Mouse (Mus musculus) liver, postnatal 0 days (tissue): ENCODE data around the gene Gid8. TPM values are rescaled to one million over a fixed set of nuclear protein-coding genes. Genes with fewer than 3 reads are reported as not detected.
A peak's percentile ranks its signal among the peaks of the same experiment; 100 is the strongest.

Source experiments
- ATAC-seq: fragments of 200-750 bp; cut with Nextera tagmentation; 2 replicates; pipeline ENCODE4 v1.8.0; 2017; ENCODE audit warnings: mild to moderate bottlenecking, moderate library complexity
- DNase-seq: peaks from one replicate; pipeline ENCODE4 v3.0.0-alpha.2; 2016
- H3K27ac ChIP-seq: fragments of 300-500 bp; sonication (generic); 2 replicates; pipeline ENCODE4 v1.5.1; 2014; ENCODE audit warnings: antibody characterized with exemption, moderate library complexity, mild to moderate bottlenecking, low read depth
- H3K27me3 ChIP-seq: fragments of 300-500 bp; sonication (generic); 2 replicates; pipeline ENCODE4 v1.6.1; 2014; ENCODE audit warnings: low read length, control low read depth, mixed read lengths; ENCODE audit not compliant: insufficient read depth
- H3K36me3 ChIP-seq: fragments of 300-500 bp; sonication (generic); replicated peaks from 2 replicates; pipeline ENCODE4 v1.6.1; 2014; ENCODE audit warnings: mild to moderate bottlenecking, control low read depth, low read length, moderate library complexity, mixed read lengths; ENCODE audit not compliant: insufficient read depth
- H3K4me1 ChIP-seq: fragments of 300-500 bp; sonication (generic); 2 replicates; pipeline ENCODE4 v1.6.1; 2014; ENCODE audit warnings: antibody characterized with exemption, mild to moderate bottlenecking, control low read depth; ENCODE audit not compliant: insufficient read depth
- H3K4me2 ChIP-seq: fragments of 300-500 bp; sonication (generic); 2 replicates; pipeline ENCODE4 v1.6.1; 2014; ENCODE audit warnings: low read depth, mild to moderate bottlenecking, low read length, moderate library complexity, mixed read lengths
- H3K4me3 ChIP-seq: fragments of 300-500 bp; sonication (generic); 2 replicates; pipeline ENCODE4 v1.5.1; 2014; ENCODE audit warnings: low read depth, low read length
- H3K9ac ChIP-seq: fragments of 300-500 bp; sonication (generic); replicated peaks from 2 replicates; pipeline ENCODE4 v1.6.1; 2014; ENCODE audit warnings: mild to moderate bottlenecking, moderate library complexity
- H3K9me3 ChIP-seq: fragments of 300-500 bp; sonication (generic); 2 replicates; pipeline ENCODE4 v1.6.1; 2016; ENCODE audit warnings: mild to moderate bottlenecking, control low read depth, low read length, mixed read lengths
- CTCF ChIP-seq: sonication (generic); IDR thresholded peaks from 2 replicates; pipeline ENCODE4 v1.5.1; 2016; ENCODE audit warnings: antibody characterized with exemption, low read depth
- EP300 ChIP-seq: IDR thresholded peaks from 2 replicates; pipeline ENCODE4 v1.6.1; 2016; ENCODE audit warnings: antibody characterized with exemption, low read depth, mild to moderate bottlenecking
- WGBS: fragments of 180-500 bp; shearing (Covaris S2); extraction: QIAGEN DNeasy Blood & Tissue Kit; methylation state at CpG from one replicate; pipeline ENCODE4 v1.1.7; 2014; ENCODE audit not compliant: insufficient replicate concordance; 5-methylcytosine and 5-hydroxymethylcytosine counted together
- polyA plus RNA-seq: library from polyadenylated mRNA; unstranded; fragments of >200 nt; fragmentation: Nextera tagmentation; extraction: Ambion mirVana; gene quantifications from 2 replicates; pipeline ENCODE4 v1.2.1, GENCODE M21; 2015

Gid8 gene
- polyA plus RNA-seq, 1 experiment from 2014 or later: 71.3 TPM

- Histone ChIP-seq H3K4me2 (peak overlapping the region; percentile 93), H3K27me3 (no peaks in the 10 kb centered on the region), H3K9me3 (no peaks in the 10 kb centered on the region), H3K27ac (peak overlapping the region; percentile 99), H3K4me1 (peaks cover 67% of the 10 kb centered on the region), H3K36me3 (0 out of 2 replicates have a peak, but pooled peaks cover 5% of the 10 kb centered on the region), H3K9ac (peak overlapping the region; percentile 41), H3K4me3 (no peak overlapping the region)
- no peak for TF ChIP-seq CTCF
- TF ChIP-seq EP300: no peak
- WGBS: 35% methylated on average over 8 of the region's 8 CpGs
- peak; percentile 73 for DNase-seq
- no peak for ATAC-seq
Measured at GRCm38 (mm10) chr2:180704591-180704990, 5.3 kb upstream of the Gid8 start.

- no peaks in the 10 kb centered on the region for H3K9me3 ChIP-seq
- TF ChIP-seq CTCF (no peak), EP300 (no peak)
- peak overlapping the region; percentile 41; the same call in 1 of the 2 replicates for H3K9ac ChIP-seq
- ATAC-seq (no peak), DNase-seq (no peak)
- peak overlapping the region; percentile 41 for H3K4me2 ChIP-seq
- 0 out of 2 replicates have a peak, but pooled peaks cover 5% of the 10 kb centered on the region for H3K36me3 ChIP-seq
- peak overlapping the region; percentile 99 for H3K27ac ChIP-seq
- 20% methylated on average over 3 of the region's 3 CpGs for WGBS
- no peaks in the 10 kb centered on the region for H3K27me3 ChIP-seq
- H3K4me3 ChIP-seq: no peak overlapping the region
- H3K4me1 ChIP-seq: peaks cover 62% of the 10 kb centered on the region
Measured at GRCm38 (mm10) chr2:180705066-180705465, 4.9 kb upstream of the Gid8 start.

GRCm38 (mm10) chr2:180705975-180706374 lies 3.9 kb upstream of the Gid8 start:
- Histone ChIP-seq H3K9ac (no peak overlapping the region), H3K36me3 (0 out of 2 replicates have a peak, but pooled peaks cover 5% of the 10 kb centered on the region), H3K27me3 (no peaks in the 10 kb centered on the region), H3K27ac (0 out of 2 replicates have a peak overlapping the region, but pooled peaks have one; percentile 99), H3K9me3 (no peaks in the 10 kb centered on the region), H3K4me1 (peaks cover 54% of the 10 kb centered on the region), H3K4me2 (no peak overlapping the region), H3K4me3 (no peak overlapping the region)
- ATAC-seq (no peak), DNase-seq (no peak)
- WGBS: 90% methylated on average over 5 of the region's 5 CpGs
- TF ChIP-seq CTCF (peak; percentile 56), EP300 (no peak)

GRCm38 (mm10) chr2:180709023-180709922 lies 644 bp upstream of the Gid8 start:
- Histone ChIP-seq H3K27me3 (no peaks in the 10 kb centered on the region), H3K9ac (peak overlapping the region; percentile 100), H3K9me3 (no peaks in the 10 kb centered on the region), H3K36me3 (peaks cover 16% of the 10 kb centered on the region), H3K4me3 (peak overlapping the region; percentile 100), H3K27ac (peak overlapping the region; percentile 100), H3K4me1 (peaks cover 47% of the 10 kb centered on the region), H3K4me2 (peak overlapping the region; percentile 76)
- no peak for TF ChIP-seq EP300
- TF ChIP-seq CTCF: no peak
- DNase-seq (no peak), ATAC-seq (peak; percentile 20)
- under 1% methylated on average over 39 of the region's 39 CpGs for WGBS

GRCm38 (mm10) chr2:180710276-180711155 lies 599 bp downstream of the Gid8 start:
- peaks cover 35% of the 10 kb centered on the region for H3K4me1 ChIP-seq
- ATAC-seq: peak; percentile 8; the same call in 1 of the 2 replicates
- TF ChIP-seq CTCF (no peak), EP300 (no peak)

More at GRCm38 (mm10) chr2:180710276-180711155, 599 bp downstream of the Gid8 start:
- 2% methylated on average over 63 of the region's 64 CpGs for WGBS
- Histone ChIP-seq H3K9me3 (no peaks in the 10 kb centered on the region), H3K27me3 (no peaks in the 10 kb centered on the region), H3K9ac (peak overlapping the region; percentile 100), H3K4me3 (peak overlapping the region; percentile 100), H3K27ac (peak overlapping the region; percentile 100), H3K4me2 (peak overlapping the region; percentile 80), H3K36me3 (peaks cover 23% of the 10 kb centered on the region)
- no peak for DNase-seq
